Mouse (Mus musculus): ENCODE results near the gene Rab44.

DNA sequence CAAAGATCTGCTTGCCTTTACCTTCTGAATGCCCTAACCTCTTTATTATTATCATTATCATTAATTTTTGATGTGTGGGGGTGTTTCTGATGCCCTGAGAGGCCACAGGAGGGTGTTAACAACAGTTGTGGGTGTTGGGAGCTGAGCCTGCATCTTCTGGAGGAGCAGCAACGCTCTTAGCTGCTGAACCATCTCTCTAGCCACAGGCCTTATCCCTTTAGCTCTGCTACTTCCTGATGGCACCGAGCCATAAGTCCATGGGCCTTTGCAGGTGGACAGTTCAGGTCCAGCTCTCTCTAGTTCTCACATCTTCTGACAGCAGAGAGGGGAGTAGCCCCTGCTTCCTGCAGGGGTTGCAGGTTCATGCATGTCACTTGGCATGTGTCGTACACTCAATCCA lies 27.6 kb downstream of the Rab44 start:
- TF ChIP-seq POLR2A (IDR thresholded peaks at IDR 0.05; ENCODE audit: borderline replicate concordance, extremely low read depth, insufficient read depth, insufficient read length, poor library complexity, severe bottlenecking) (no peak), CTCF (IDR thresholded peaks at IDR 0.05; ENCODE audit: borderline replicate concordance, extremely low read depth, insufficient read depth, insufficient read length) (no peak)
